Mouse (Mus musculus): ENCODE data around the gene Pfkfb2. TPM values are rescaled to one million over a fixed set of nuclear protein-coding genes. Genes with fewer than 3 reads are reported as not detected.
"Not testable (repeated sequence)": the region's sequence is repeated elsewhere in the genome, so short reads cannot be mapped to it uniquely, and the experiment has no call there.

Gene Pfkfb2
- polyA plus RNA-seq, 1 experiment from 2014 or later: 5.5 TPM

GRCm38 (mm10) chr1:130710283-130711080 lies 18.6 kb downstream of the Pfkfb2 start:
- Histone ChIP-seq H3K9me3 (replicated peaks) (no peaks in the 10 kb centered on the region), H3K27ac (replicated peaks) (no peak overlapping the region), H3K4me1 (peaks cover 6% of the 10 kb centered on the region), H3K27me3 (ENCODE audit: low read depth, poor library complexity, severe bottlenecking) (peaks cover 23% of the 10 kb centered on the region), H3K4me3 (no peak overlapping the region), H3K36me3 (peaks cover 27% of the 10 kb centered on the region)
- WGBS: 93% methylated on average over 22 of the region's 22 CpGs
- no peak for DNase-seq (ENCODE audit: low spot score)

GRCm38 (mm10) chr1:130703613-130704012 lies 25.4 kb downstream of the Pfkfb2 start:
- WGBS: 78% methylated on average over 2 of the region's 2 CpGs
- Histone ChIP-seq H3K9me3 (replicated peaks) (no peaks in the 10 kb centered on the region), H3K27me3 (ENCODE audit: low read depth, poor library complexity, severe bottlenecking) (no peaks in the 10 kb centered on the region), H3K4me3 (no peak overlapping the region), H3K4me1 (no peaks in the 10 kb centered on the region), H3K36me3 (peaks cover 67% of the 10 kb centered on the region), H3K27ac (replicated peaks) (no peak overlapping the region)
- no peak for DNase-seq (ENCODE audit: low spot score)

- no peaks in the 10 kb centered on the region for H3K4me1 ChIP-seq
- WGBS: 92% methylated on average over 11 of the region's 11 CpGs
- no peak for DNase-seq (ENCODE audit: low spot score)
- no peak overlapping the region for H3K27ac ChIP-seq (replicated peaks)
- H3K36me3 ChIP-seq: peaks cover 71% of the 10 kb centered on the region
- H3K9me3 ChIP-seq (replicated peaks): no peaks in the 10 kb centered on the region
- H3K27me3 ChIP-seq (ENCODE audit: low read depth, poor library complexity, severe bottlenecking): no peaks in the 10 kb centered on the region
- no peak overlapping the region for H3K4me3 ChIP-seq
These were observed 27.1 kb downstream of the Pfkfb2 start for GRCm38 (mm10) chr1:130701976-130702375.

GRCm38 (mm10) chr1:130699937-130700633 lies 29.0 kb downstream of the Pfkfb2 start:
- Histone ChIP-seq H3K4me1 (no peaks in the 10 kb centered on the region), H3K4me3 (no peak overlapping the region), H3K27me3 (ENCODE audit: low read depth, poor library complexity, severe bottlenecking) (no peaks in the 10 kb centered on the region), H3K27ac (replicated peaks) (no peak overlapping the region), H3K9me3 (replicated peaks) (no peaks in the 10 kb centered on the region), H3K36me3 (peaks cover 54% of the 10 kb centered on the region)
- WGBS: 93% methylated on average over 10 of the region's 10 CpGs
- no peak for DNase-seq (ENCODE audit: low spot score)

- no peaks in the 10 kb centered on the region for H3K9me3 ChIP-seq (replicated peaks)
- H3K27ac ChIP-seq (replicated peaks): no peak overlapping the region
- no peaks in the 10 kb centered on the region for H3K27me3 ChIP-seq (ENCODE audit: low read depth, poor library complexity, severe bottlenecking)
- WGBS: 93% methylated on average over 5 of the region's 5 CpGs
- H3K4me1 ChIP-seq: no peaks in the 10 kb centered on the region
- no peak overlapping the region for H3K4me3 ChIP-seq
- H3K36me3 ChIP-seq: peaks cover 54% of the 10 kb centered on the region
- DNase-seq (ENCODE audit: low spot score): no peak
These were observed 30.5 kb downstream of the Pfkfb2 start for GRCm38 (mm10) chr1:130698601-130699000.

GRCm38 (mm10) chr1:130683905-130684304 lies 45.1 kb downstream of the Pfkfb2 start:
- Histone ChIP-seq H3K27me3 (ENCODE audit: low read depth, poor library complexity, severe bottlenecking) (no peaks in the 10 kb centered on the region), H3K27ac (replicated peaks) (no peak overlapping the region), H3K36me3 (no peaks in the 10 kb centered on the region), H3K4me1 (no peaks in the 10 kb centered on the region), H3K4me3 (no peak overlapping the region), H3K9me3 (replicated peaks) (no peaks in the 10 kb centered on the region)
- 45% methylated on average over 1 of the region's 1 CpGs for WGBS
- no peak for DNase-seq (ENCODE audit: low spot score)

- no peaks in the 10 kb centered on the region for H3K4me1 ChIP-seq
- H3K27ac ChIP-seq (replicated peaks): no peak overlapping the region
- no peaks in the 10 kb centered on the region for H3K27me3 ChIP-seq (ENCODE audit: low read depth, poor library complexity, severe bottlenecking)
- 78% methylated on average over 6 of the region's 6 CpGs for WGBS
- no peaks in the 10 kb centered on the region for H3K36me3 ChIP-seq
- no peak for DNase-seq (ENCODE audit: low spot score)
- no peak overlapping the region for H3K4me3 ChIP-seq
- H3K9me3 ChIP-seq (replicated peaks): no peaks in the 10 kb centered on the region
These were observed 47.2 kb downstream of the Pfkfb2 start for GRCm38 (mm10) chr1:130681656-130682413.

- DNase-seq (ENCODE audit: low spot score): no peak
- H3K27me3 ChIP-seq (ENCODE audit: low read depth, poor library complexity, severe bottlenecking): no peaks in the 10 kb centered on the region
- H3K27ac ChIP-seq (replicated peaks): no peak overlapping the region
- H3K9me3 ChIP-seq (replicated peaks): no peaks in the 10 kb centered on the region
- H3K4me1 ChIP-seq: no peaks in the 10 kb centered on the region
- no peaks in the 10 kb centered on the region for H3K36me3 ChIP-seq
- 85% methylated on average over 2 of the region's 2 CpGs for WGBS
- no peak overlapping the region for H3K4me3 ChIP-seq
These were observed 48.0 kb downstream of the Pfkfb2 start for GRCm38 (mm10) chr1:130681075-130681474.

GRCm38 (mm10) chr1:130678551-130678950 lies 50.5 kb downstream of the Pfkfb2 start:
- Histone ChIP-seq H3K4me1 (no peaks in the 10 kb centered on the region), H3K27ac (replicated peaks) (no peak overlapping the region), H3K36me3 (no peaks in the 10 kb centered on the region), H3K4me3 (no peak overlapping the region), H3K27me3 (ENCODE audit: low read depth, poor library complexity, severe bottlenecking) (no peaks in the 10 kb centered on the region), H3K9me3 (replicated peaks) (no peaks in the 10 kb centered on the region)
- DNase-seq (ENCODE audit: low spot score): no peak
- WGBS: 83% methylated on average over 2 of the region's 2 CpGs

- DNase-seq (ENCODE audit: low spot score); H3K4me1 ChIP-seq; H3K4me3 ChIP-seq; H3K27ac ChIP-seq (replicated peaks); H3K27me3 ChIP-seq (ENCODE audit: low read depth, poor library complexity, severe bottlenecking); H3K36me3 ChIP-seq; H3K9me3 ChIP-seq (replicated peaks): not testable (repeated sequence)
- WGBS: 86% methylated on average over 5 of the region's 5 CpGs
These were observed 65.5 kb downstream of the Pfkfb2 start for GRCm38 (mm10) chr1:130663576-130663975.

- H3K9me3 ChIP-seq (replicated peaks): no peaks in the 10 kb centered on the region
- no peak within 1 kb of the TSS for H3K4me3 ChIP-seq
- H3K27me3 ChIP-seq (ENCODE audit: low read depth, poor library complexity, severe bottlenecking): no peaks in the 10 kb centered on the region
- H3K36me3 ChIP-seq: no peaks in the 10 kb centered on the region
- 75% methylated on average over 3 of the region's 3 CpGs for WGBS
- H3K27ac ChIP-seq (replicated peaks): no peak within 1 kb of the TSS
- no peaks in the 10 kb centered on the region for H3K4me1 ChIP-seq
- no peak for DNase-seq (ENCODE audit: low spot score)
These were observed 67.6 kb downstream of the Pfkfb2 start, which contains the start of gene C4bp for GRCm38 (mm10) chr1:130661454-130661853. C4bp (minus strand) TSS chr1:130661632.

- 41% methylated on average over 5 of the region's 5 CpGs for WGBS
- H3K27ac ChIP-seq (replicated peaks); H3K4me1 ChIP-seq; H3K9me3 ChIP-seq (replicated peaks); H3K36me3 ChIP-seq; H3K4me3 ChIP-seq; H3K27me3 ChIP-seq (ENCODE audit: low read depth, poor library complexity, severe bottlenecking); DNase-seq (ENCODE audit: low spot score): not testable (repeated sequence)
These were observed 69.4 kb downstream of the Pfkfb2 start for GRCm38 (mm10) chr1:130659641-130660040.

Data from midbrain, embryonic 10.5 days (tissue).